Mouse (Mus musculus): ENCODE data around the gene Zfp541. TPM values are rescaled to one million over a fixed set of nuclear protein-coding genes. Genes with fewer than 3 reads are reported as not detected.

Gene Zfp541
- polyA plus RNA-seq, 1 experiment from 2014 or later: not detected

DNA sequence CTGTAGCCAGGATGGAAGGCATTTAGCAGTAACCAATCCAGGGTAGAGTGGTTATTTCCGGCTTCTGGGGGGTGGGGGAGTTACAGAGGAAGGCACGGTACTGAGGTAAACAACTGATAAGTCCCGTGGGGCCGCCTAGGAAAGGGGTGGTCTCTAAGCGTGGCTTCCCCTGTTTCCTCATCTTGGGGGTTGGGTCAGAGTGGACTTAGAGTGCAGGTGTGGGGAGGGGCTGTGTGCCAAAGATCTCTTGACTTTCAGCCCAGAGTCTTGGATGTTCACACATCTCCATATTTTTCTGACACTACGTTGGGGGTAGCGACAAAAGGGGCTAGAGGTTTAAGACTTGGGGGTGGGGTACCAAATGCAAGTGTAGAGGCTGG is 15.5 kb upstream of the Zfp541 start:
- Histone ChIP-seq H3K27me3 (ENCODE audit: control insufficient read depth, insufficient read depth, low read length) (no peaks in the 10 kb centered on the region), H3K27ac (replicated peaks in 1 of 2; ENCODE audit: control insufficient read depth in 1 of 2, insufficient read depth in 1 of 2, low read depth in 2 of 2, low read length in 2 of 2) (peak overlapping the region; percentile 92 to 96), H3K9me3 (ENCODE audit: control insufficient read depth, low read length) (no peaks in the 10 kb centered on the region), H3K4me1 (ENCODE audit: control insufficient read depth in 2 of 2, insufficient read depth in 2 of 2, low read length in 2 of 2) (peaks cover 23 to 51% of the 10 kb centered on the region in 2 experiments), H3K4me3 (ENCODE audit: control insufficient read depth in 1 of 2, insufficient read depth in 1 of 2, low read depth in 1 of 2, low read length in 2 of 2) (peak overlapping the region; percentile 65 to 89), H3K9ac (ENCODE audit: low read length) (peak overlapping the region; percentile 99), H3K36me3 (ENCODE audit: control insufficient read depth, insufficient read depth, low read length) (0 out of 2 replicates have a peak, but pooled peaks cover 5% of the 10 kb centered on the region), H3K4me2 (ENCODE audit: low read length) (peak overlapping the region; percentile 90)
- peak; percentile 26 for ATAC-seq (ENCODE audit: insufficient number of reproducible peaks, insufficient read depth, low FRiP score, low read depth)
- 2% methylated on average over 7 of the region's 7 CpGs for WGBS

DNA sequence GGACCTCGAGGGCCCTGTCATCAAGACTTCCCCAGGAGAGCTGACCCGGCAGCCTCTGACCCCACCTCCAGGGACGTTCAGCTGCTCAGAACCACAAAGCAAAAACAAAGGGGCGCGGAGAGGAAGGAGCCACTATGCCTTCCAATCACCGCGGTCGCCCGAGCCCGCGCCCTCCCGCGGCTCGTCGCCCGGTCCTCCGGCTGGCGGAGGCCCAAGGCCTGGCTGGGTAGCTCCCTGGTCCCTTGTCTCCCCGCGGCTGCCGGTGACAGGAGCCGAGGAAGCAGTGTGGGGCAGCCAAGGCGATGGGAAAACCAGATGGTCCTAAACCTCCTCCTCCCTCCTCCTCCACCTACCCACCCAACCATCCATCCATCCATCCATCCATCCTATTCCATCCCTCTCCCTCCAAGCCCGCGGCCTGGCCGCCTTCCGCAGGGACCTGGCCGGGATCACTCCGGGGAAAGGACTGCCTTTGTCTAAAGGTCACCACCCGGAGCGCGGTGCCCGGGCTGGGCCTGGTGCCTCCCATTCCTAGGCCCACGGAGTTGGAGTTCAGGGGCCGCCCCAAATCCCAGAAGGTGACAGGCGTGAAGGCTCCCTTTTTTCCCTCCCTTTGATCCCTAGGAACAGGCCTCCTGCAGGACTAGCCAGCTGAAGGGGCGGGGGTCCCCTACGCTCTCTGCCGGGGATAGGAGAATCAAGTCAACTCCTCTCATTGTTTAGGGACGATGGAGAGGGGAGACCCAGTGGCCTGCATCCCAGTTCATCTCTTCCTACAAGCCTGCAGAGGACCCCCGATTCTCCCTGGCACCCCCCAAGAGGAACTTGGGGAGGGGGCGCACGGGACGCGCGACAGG is 14.9 kb upstream of the Zfp541 start:
- under 1% methylated on average over 45 of the region's 46 CpGs for WGBS
- H3K27me3 ChIP-seq (ENCODE audit: control insufficient read depth, insufficient read depth, low read length): no peaks in the 10 kb centered on the region

DNA sequence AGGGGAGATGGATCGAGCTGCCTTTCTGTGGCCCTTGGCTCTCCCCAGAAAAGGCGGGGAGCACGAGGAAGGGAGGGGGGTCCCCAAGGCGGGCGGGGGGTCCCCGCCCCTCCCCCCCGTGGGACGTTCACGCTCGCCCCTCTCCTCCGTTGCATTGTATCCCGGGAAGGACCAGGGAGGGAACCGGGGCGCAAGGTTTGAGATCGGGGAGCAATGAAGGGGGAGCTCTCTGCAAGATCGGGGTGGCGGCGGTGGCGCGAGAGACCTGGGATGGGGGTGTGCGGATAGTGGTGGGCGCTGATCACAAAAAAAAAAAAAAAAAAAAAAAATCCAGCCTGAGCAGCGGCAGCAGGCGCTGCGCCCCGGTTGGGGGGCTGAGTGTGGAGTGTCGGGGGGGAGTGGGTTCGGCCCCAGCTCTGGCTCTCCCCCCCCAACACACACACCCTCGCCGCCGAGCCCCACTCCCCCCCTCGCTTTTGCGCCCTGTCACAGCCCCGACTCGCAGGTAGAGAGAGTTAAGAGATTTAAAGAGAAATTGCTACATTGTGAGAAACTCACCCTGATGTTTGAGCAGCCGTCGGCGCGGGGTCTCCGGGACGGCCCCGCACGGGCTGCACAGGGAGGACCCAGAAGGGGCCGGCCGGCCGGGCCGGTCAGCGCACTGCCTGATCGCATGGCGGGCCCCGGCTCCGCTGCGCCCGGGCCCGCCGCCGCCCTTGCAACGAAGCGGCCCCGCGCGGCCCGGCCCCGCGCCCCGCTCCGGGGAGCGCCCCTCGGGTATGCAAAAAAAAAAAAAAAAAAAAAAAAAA is 14.1 kb upstream of the Zfp541 start, which contains the start of gene Bicra:
TSS of gene Bicra (minus strand) at position 584 of the 809 bp plus-strand sequence.
- H3K9me3 ChIP-seq (ENCODE audit: control insufficient read depth, low read length): no peaks in the 10 kb centered on the region
- H3K9ac ChIP-seq (ENCODE audit: low read length): peak within 1 kb of the TSS; percentile 99
- H3K4me2 ChIP-seq (ENCODE audit: low read length): peak within 1 kb of the TSS; percentile 90
- 0 out of 2 replicates have a peak, but pooled peaks cover 5% of the 10 kb centered on the region for H3K36me3 ChIP-seq (ENCODE audit: control insufficient read depth, insufficient read depth, low read length)
- no peaks in the 10 kb centered on the region for H3K27me3 ChIP-seq (ENCODE audit: control insufficient read depth, insufficient read depth, low read length)
- peak within 1 kb of the TSS; percentile 92 to 96 for H3K27ac ChIP-seq (replicated peaks in 1 of 2; ENCODE audit: control insufficient read depth in 1 of 2, insufficient read depth in 1 of 2, low read depth in 2 of 2, low read length in 2 of 2)
- WGBS: under 1% methylated on average over 51 of the region's 69 CpGs
- H3K4me3 ChIP-seq (ENCODE audit: control insufficient read depth in 1 of 2, insufficient read depth in 1 of 2, low read depth in 1 of 2, low read length in 2 of 2): peak within 1 kb of the TSS; percentile 65 to 89
- H3K4me1 ChIP-seq (ENCODE audit: control insufficient read depth in 2 of 2, insufficient read depth in 2 of 2, low read length in 2 of 2): peaks cover 23 to 53% of the 10 kb centered on the region in 2 experiments
- ATAC-seq (ENCODE audit: insufficient number of reproducible peaks, insufficient read depth, low FRiP score, low read depth): peak; percentile 70

More for the DNA sequence above, 14.9 kb upstream of the Zfp541 start:
- ATAC-seq (ENCODE audit: insufficient number of reproducible peaks, insufficient read depth, low FRiP score, low read depth): peak; percentile 9; the same call in 1 of the 2 replicates
- Histone ChIP-seq H3K27ac (replicated peaks in 1 of 2; ENCODE audit: control insufficient read depth in 1 of 2, insufficient read depth in 1 of 2, low read depth in 2 of 2, low read length in 2 of 2) (peak overlapping the region; percentile 92 to 96), H3K9me3 (ENCODE audit: control insufficient read depth, low read length) (no peaks in the 10 kb centered on the region), H3K9ac (ENCODE audit: low read length) (peak overlapping the region; percentile 99), H3K4me3 (ENCODE audit: control insufficient read depth in 1 of 2, insufficient read depth in 1 of 2, low read depth in 1 of 2, low read length in 2 of 2) (peak overlapping the region; percentile 65 to 89), H3K4me2 (ENCODE audit: low read length) (peak overlapping the region; percentile 90), H3K36me3 (ENCODE audit: control insufficient read depth, insufficient read depth, low read length) (0 out of 2 replicates have a peak, but pooled peaks cover 5% of the 10 kb centered on the region), H3K4me1 (ENCODE audit: control insufficient read depth in 2 of 2, insufficient read depth in 2 of 2, low read length in 2 of 2) (peaks cover 23 to 53% of the 10 kb centered on the region in 2 experiments)

DNA sequence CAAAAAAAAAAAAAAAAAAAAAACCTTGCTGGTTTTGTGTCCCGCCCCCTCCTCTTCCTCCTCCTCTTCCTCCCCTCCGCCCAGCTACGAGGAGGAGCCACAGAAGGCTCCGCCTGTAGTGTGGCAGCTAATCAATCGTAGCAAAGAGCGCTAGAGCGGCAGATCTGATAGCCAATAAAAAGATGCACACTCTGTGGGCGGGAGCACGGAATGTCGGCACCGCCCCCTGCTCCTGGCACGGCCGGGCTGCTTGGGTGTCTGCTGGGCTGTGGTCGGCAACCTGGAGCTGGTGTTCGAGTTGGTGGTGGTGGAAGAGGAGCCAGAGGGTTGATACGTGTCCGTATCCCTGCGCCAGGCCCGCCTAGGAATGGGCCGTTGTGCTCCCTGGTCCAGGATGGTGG is 13.4 kb upstream of the Zfp541 start:
- Histone ChIP-seq H3K4me3 (ENCODE audit: control insufficient read depth in 1 of 2, insufficient read depth in 1 of 2, low read depth in 1 of 2, low read length in 2 of 2) (peak overlapping the region; percentile 64 to 89), H3K27ac (replicated peaks in 1 of 2; ENCODE audit: control insufficient read depth in 1 of 2, insufficient read depth in 1 of 2, low read depth in 2 of 2, low read length in 2 of 2) (peak overlapping the region; percentile 79 to 96), H3K4me1 (ENCODE audit: control insufficient read depth in 2 of 2, insufficient read depth in 2 of 2, low read length in 2 of 2) (peaks cover 23 to 50% of the 10 kb centered on the region in 2 experiments), H3K9ac (ENCODE audit: low read length) (peak overlapping the region; percentile 99), H3K27me3 (ENCODE audit: control insufficient read depth, insufficient read depth, low read length) (no peaks in the 10 kb centered on the region), H3K36me3 (ENCODE audit: control insufficient read depth, insufficient read depth, low read length) (0 out of 2 replicates have a peak, but pooled peaks cover 3% of the 10 kb centered on the region), H3K9me3 (ENCODE audit: control insufficient read depth, low read length) (no peaks in the 10 kb centered on the region), H3K4me2 (ENCODE audit: low read length) (peak overlapping the region; percentile 90)
- ATAC-seq (ENCODE audit: insufficient number of reproducible peaks, insufficient read depth, low FRiP score, low read depth): peak; percentile 83
- WGBS: under 1% methylated on average over 20 of the region's 20 CpGs

DNA sequence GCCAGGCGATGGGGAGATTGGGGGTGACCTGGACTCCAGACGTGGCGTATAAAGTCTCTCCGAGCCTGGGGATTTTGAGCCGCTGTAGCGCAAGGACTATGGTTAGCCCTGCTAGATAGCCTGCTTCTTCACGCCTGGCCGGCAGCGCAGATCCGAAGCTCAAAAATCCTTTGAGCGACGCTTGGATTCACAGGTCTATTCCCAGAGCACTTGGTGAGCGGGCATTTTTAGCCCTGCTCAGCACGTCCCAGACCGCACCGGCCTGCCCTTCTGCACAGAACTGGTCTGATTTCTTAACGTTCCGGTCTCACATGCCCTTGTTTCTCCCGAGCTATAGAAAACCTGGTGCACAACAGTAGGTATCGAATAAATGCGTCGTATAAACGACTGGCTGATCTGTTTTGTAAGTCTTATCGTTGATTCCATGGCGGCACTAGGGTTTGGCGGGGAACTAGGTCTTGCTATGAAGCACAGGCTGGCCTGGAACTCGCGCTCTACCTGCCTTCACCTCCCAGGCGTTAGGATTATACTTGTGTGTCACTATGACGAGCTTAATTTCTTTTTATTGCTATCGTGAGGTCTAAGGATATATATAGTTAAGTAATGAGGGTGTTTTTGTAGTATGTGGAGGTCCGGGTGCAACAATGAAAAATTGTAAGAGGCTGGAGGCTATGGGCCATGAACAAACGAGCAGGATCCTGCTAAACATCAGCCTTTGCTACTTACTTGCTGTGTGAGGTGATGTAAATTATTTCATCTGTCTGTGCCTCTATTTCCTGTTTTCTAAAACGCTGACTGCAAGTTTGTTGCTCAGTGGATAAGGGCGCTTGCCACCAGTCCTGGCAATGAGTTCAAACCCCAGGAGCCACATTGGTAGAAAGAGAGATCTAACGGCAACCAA is 12.7 kb upstream of the Zfp541 start:
- peak overlapping the region; percentile 64 to 89 for H3K4me3 ChIP-seq (ENCODE audit: control insufficient read depth in 1 of 2, insufficient read depth in 1 of 2, low read depth in 1 of 2, low read length in 2 of 2)
- H3K9ac ChIP-seq (ENCODE audit: low read length): peak overlapping the region; percentile 88
- 8% methylated on average over 36 of the region's 36 CpGs for WGBS
- H3K27ac ChIP-seq (replicated peaks in 1 of 2; ENCODE audit: control insufficient read depth in 1 of 2, insufficient read depth in 1 of 2, low read depth in 2 of 2, low read length in 2 of 2): peak overlapping the region; percentile 79 to 87
- H3K4me2 ChIP-seq (ENCODE audit: low read length): peak overlapping the region; percentile 90
- no peaks in the 10 kb centered on the region for H3K36me3 ChIP-seq (ENCODE audit: control insufficient read depth, insufficient read depth, low read length)
- H3K27me3 ChIP-seq (ENCODE audit: control insufficient read depth, insufficient read depth, low read length): no peaks in the 10 kb centered on the region
- H3K4me1 ChIP-seq (ENCODE audit: control insufficient read depth in 2 of 2, insufficient read depth in 2 of 2, low read length in 2 of 2): peaks cover 23 to 43% of the 10 kb centered on the region in 2 experiments
- no peaks in the 10 kb centered on the region for H3K9me3 ChIP-seq (ENCODE audit: control insufficient read depth, low read length)
- ATAC-seq (ENCODE audit: insufficient number of reproducible peaks, insufficient read depth, low FRiP score, low read depth): no peak

DNA sequence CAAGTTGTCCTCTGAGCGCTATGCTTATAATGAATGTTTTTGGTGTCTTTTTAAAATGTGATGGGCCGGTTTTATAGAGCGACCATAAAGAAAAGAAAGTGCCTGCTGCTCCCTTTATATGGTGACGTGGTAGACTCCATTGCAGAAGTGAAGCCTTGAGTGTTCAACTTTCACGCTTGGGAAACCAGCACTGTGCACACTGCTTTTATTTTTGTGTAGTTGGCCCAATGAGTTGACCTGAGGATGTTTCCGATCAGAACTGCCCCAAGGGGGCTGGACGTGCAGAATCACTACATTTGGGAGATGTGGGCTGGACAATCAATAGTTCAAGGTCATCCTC is 12.1 kb upstream of the Zfp541 start:
- peak overlapping the region; percentile 88; the same call in 1 of the 2 replicates for H3K9ac ChIP-seq (ENCODE audit: low read length)
- no peak for ATAC-seq (ENCODE audit: insufficient number of reproducible peaks, insufficient read depth, low FRiP score, low read depth)
- no peaks in the 10 kb centered on the region for H3K27me3 ChIP-seq (ENCODE audit: control insufficient read depth, insufficient read depth, low read length)
- H3K4me2 ChIP-seq (ENCODE audit: low read length): peak overlapping the region; percentile 90
- no peaks in the 10 kb centered on the region for H3K9me3 ChIP-seq (ENCODE audit: control insufficient read depth, low read length)
- no peaks in the 10 kb centered on the region for H3K36me3 ChIP-seq (ENCODE audit: control insufficient read depth, insufficient read depth, low read length)
- 77% methylated on average over 7 of the region's 7 CpGs for WGBS
- H3K27ac ChIP-seq (replicated peaks in 1 of 2; ENCODE audit: control insufficient read depth in 1 of 2, insufficient read depth in 1 of 2, low read depth in 2 of 2, low read length in 2 of 2): peak overlapping the region in 1 of 2 experiments; percentile 87; a peak in 1 of 4 replicates
- H3K4me1 ChIP-seq (ENCODE audit: control insufficient read depth in 2 of 2, insufficient read depth in 2 of 2, low read length in 2 of 2): peaks cover 21 to 37% of the 10 kb centered on the region in 2 experiments
- peak overlapping the region; percentile 64 to 89; a peak in 3 of 4 replicates for H3K4me3 ChIP-seq (ENCODE audit: control insufficient read depth in 1 of 2, insufficient read depth in 1 of 2, low read depth in 1 of 2, low read length in 2 of 2)

All from heart, embryonic 14.5 days (tissue).